Mouse (Mus musculus) bone marrow macrophage, adult 2 months (primary cell): ENCODE measurements at regions not wholly inside any gene's neighbourhood (a gene's known extent, or its start where the extent isn't known, plus 50 kb on each side); places are given as distances from the start of the nearest gene placed in this dataset.

Source experiments
- CTCF ChIP-seq: IDR thresholded peaks from 2 replicates; pipeline ENCODE4 v1.5.1; 2012; ENCODE audit warnings: low read depth, mild to moderate bottlenecking, low read length, moderate library complexity
- POLR2A ChIP-seq: IDR thresholded peaks from 2 replicates; pipeline ENCODE4 v1.6.1; 2012; ENCODE audit warnings: mild to moderate bottlenecking, low read depth, low read length, borderline replicate concordance

DNA sequence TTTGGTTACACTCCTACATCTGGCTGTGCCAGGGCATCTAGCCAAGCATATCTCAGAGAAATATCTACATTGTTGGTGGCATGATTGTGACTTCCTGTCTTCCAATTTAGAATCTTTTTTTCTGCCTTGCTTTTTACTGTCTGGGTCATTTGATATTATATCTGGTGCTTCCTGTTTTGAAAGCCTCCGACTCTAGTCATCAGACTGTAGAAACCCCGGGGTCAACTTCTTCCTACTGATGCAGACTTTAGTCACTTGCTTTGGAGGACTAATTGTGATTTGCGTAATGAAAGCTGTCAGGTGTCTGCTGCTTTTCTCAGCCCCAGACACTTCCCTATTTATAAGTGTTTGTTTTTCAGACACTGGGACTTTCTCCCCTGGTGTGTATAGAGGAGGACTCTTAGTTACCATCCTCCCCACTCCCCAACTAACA, 113.0 kb upstream of the Cxcr4 start:
- TF ChIP-seq CTCF (no peak), POLR2A (no peak)
